Mouse (Mus musculus): ENCODE results near the gene Amdhd1.

The Amdhd1 gene

DNA sequence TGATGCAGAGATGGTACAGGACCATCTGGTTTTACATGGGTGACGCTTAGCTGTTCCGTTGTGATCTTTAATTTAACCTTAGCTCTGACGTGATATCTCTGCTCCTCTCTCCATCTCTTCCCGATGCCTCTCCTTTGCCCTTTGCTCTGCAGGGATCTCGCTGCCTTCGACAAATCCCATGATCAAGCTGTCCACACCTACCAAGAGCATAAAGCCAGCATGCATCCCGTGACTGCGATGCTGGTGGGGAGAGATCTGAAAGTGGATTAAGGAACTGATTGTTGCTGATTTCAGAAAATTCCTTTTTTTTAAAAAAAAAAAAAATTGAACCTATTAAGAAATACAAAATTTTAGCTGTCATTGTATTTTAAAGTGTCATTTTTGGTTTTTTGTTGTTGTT, 55.3 kb downstream of the Amdhd1 start:
- in situ Hi-C loops (cut with MboI; ENCODE audit: low sequenced_read_pairs) = no loop called here
